Mouse (Mus musculus): ENCODE measurements around the gene Orm3. TPM values are rescaled to one million over a fixed set of nuclear protein-coding genes. Genes with fewer than 3 reads are reported as not detected.

Orm3 gene
- polyA plus RNA-seq (2014; fragmentation: Illumina TruSeq; extraction: RNeasy Lipid Tissue Mini Kit (QIAGEN cat#74804); ENCODE audit: low read depth, low replicate concordance) = 44.5 TPM

DNA sequence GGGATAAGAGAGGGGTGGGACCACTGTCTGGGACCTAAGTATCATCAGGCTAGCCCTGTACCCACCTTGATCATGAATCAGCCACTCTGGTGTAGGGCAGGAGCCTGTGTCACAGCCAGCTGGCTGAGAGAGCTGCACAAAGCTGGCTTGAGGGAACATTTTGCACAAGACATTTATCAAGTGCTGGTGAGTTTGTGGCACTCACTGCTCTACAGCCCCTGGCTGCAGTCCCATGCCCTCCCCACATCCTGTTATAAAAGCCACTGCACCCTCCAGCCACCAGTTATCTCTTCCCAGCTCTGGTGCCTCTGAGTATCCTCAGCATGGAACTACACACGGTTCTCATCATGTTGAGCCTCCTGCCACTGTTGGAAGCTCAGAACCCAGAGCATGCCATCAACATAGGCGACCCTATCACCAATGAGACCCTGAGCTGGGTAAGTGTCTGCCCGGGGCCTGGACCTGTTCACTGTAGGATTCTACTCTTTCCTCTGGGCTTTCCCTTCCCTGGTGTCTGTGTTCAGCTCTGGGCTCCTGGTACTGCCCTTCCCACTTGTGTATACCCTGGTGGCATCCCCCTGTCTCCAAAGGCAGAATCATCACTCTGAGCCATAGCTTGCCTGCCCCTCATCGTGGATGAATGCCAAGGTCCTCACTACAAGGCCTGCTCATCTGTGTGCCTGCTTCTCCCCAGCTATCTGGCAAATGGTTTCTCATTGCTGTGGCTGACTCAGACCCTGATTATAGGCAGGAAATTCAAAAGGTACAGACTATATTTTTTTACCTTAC is at the start of gene Orm3:
TSS of gene Orm3 (plus strand) at position 286 of the 789 bp plus-strand sequence.

DNA sequence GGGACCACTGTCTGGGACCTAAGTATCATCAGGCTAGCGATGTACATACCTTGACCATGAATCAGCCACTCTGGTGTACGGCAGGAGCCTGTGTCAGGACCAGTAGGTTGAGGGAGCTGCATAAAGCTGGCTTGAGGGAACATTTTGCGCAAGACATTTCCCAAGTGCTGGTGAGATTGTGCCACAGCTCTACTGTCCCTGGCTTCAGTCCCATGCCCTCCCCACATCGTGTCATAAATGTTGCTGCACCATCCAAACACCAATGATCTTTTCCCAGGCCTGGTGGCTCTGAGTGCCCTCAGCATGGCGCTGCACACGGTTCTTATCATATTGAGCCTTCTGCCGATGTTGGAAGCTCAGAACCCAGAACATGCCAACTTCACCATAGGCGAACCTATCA is 11.7 kb upstream of the Orm3 start, which contains the start of gene Orm1:
TSS of gene Orm1 (plus strand) at position 266 of the 400 bp plus-strand sequence.

DNA sequence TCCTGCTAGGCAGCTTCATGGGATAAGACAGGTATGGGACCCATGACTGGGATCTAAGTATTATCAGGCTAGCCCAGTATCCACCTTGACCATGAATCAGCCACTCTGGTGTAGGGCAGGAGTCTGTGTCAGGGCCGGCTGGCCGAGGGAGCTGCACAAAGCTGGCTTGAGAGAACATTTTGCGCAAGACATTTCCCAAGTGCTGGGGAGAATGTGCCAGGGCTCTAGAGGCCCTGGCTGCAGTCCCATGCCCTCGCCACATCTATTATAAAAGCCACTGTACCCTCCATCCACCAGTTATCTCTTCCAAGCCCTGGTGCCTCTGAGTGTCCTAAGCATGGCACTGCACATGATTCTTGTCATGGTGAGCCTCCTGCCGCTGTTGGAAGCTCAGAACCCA is 6.2 kb downstream of the Orm3 start, which contains the start of gene Orm2:
TSS of gene Orm2 (plus strand) at position 300 of the 400 bp plus-strand sequence.

DNA sequence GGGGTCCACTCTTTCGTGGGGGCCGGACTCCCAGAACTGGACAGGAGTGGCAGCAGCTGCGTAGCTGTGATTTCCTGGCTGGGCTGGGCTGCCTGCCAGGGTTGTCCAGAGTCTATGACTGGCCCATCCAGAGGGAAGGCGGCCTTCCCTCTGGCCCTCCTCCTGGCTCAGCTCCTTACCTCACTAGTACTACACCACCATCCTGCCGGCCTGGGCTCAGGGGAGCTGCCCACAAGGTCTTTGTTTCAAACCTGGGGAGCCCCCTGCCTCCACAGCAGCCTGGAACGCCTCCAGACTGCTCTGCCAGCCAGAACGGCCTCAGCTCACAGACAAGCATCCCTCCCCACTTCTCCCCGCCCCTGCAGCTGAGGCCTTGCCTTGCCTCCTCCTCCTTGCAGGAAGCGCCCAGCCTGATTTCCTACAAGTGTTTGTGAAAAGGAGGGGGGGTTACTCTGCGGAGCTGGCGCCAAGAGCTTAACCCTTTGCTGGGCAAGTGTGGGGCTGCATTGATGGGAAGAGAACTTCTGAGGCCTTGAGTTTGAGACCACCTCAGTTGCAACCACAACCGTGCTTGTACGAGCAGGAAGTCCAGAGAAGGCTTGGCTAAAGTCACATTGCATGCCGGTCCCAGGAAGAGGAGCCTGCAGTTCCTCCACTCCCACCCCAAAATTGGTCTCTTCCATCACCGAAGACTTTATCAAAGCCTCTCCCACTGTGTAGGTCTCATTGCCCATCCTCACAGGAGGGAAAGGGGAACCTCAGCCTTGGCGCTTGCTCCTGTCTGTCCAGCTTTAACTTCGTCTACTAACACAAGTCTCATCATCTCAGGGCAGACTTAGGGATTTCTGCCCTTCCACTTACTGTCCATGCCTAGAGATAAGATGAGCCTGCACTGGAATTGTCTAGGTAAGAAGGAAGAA is 47.3 kb downstream of the Orm3 start, which contains the start of gene Akna:
TSS of gene Akna (minus strand) at position 315 of the 920 bp plus-strand sequence.

Other genes with a start within 250 kb of the Orm3 start
- gene Ambp, start 201.4 kb upstream of the Orm3 start, polyA plus RNA-seq (2014; fragmentation: Illumina TruSeq; extraction: RNeasy Lipid Tissue Mini Kit (QIAGEN cat#74804); ENCODE audit: low read depth, low replicate concordance) = 569 TPM
- not detected for gene Kif12, start 184.0 kb upstream of the Orm3 start, polyA plus RNA-seq (2014; fragmentation: Illumina TruSeq; extraction: RNeasy Lipid Tissue Mini Kit (QIAGEN cat#74804); ENCODE audit: low read depth, low replicate concordance)
- 1.7 TPM for gene Col27a1, start 142.2 kb upstream of the Orm3 start, polyA plus RNA-seq (2014; fragmentation: Illumina TruSeq; extraction: RNeasy Lipid Tissue Mini Kit (QIAGEN cat#74804); ENCODE audit: low read depth, low replicate concordance)
- 1,994 TPM for gene Orm1, start 11.6 kb upstream of the Orm3 start, polyA plus RNA-seq (2014; fragmentation: Illumina TruSeq; extraction: RNeasy Lipid Tissue Mini Kit (QIAGEN cat#74804); ENCODE audit: low read depth, low replicate concordance)
- gene Orm2, start 6.3 kb downstream of the Orm3 start, polyA plus RNA-seq (2014; fragmentation: Illumina TruSeq; extraction: RNeasy Lipid Tissue Mini Kit (QIAGEN cat#74804); ENCODE audit: low read depth, low replicate concordance) = 74.8 TPM
- gene Akna, start 47.2 kb downstream of the Orm3 start, polyA plus RNA-seq (2014; fragmentation: Illumina TruSeq; extraction: RNeasy Lipid Tissue Mini Kit (QIAGEN cat#74804); ENCODE audit: low read depth, low replicate concordance) = 0.05 TPM
- gene Whrn, start 139.8 kb downstream of the Orm3 start, polyA plus RNA-seq (2014; fragmentation: Illumina TruSeq; extraction: RNeasy Lipid Tissue Mini Kit (QIAGEN cat#74804); ENCODE audit: low read depth, low replicate concordance) = not detected
- 112 TPM for gene Atp6v1g1, start 188.6 kb downstream of the Orm3 start, polyA plus RNA-seq (2014; fragmentation: Illumina TruSeq; extraction: RNeasy Lipid Tissue Mini Kit (QIAGEN cat#74804); ENCODE audit: low read depth, low replicate concordance)
- 2.9 TPM for gene Tmem268, start 202.6 kb downstream of the Orm3 start, polyA plus RNA-seq (2014; fragmentation: Illumina TruSeq; extraction: RNeasy Lipid Tissue Mini Kit (QIAGEN cat#74804); ENCODE audit: low read depth, low replicate concordance)
- gene Gm11213, start 249.1 kb downstream of the Orm3 start, polyA plus RNA-seq (2014; fragmentation: Illumina TruSeq; extraction: RNeasy Lipid Tissue Mini Kit (QIAGEN cat#74804); ENCODE audit: low read depth, low replicate concordance) = not detected